Mouse (Mus musculus): Measurements from ENCODE around the gene Rbm3. TPM values are rescaled to one million over a fixed set of nuclear protein-coding genes. Genes with fewer than 3 reads are reported as not detected.
A peak's percentile ranks its signal among the peaks of the same experiment; 100 is the strongest.

The Rbm3 gene
- 100 to 1,000 TPM in 1 of 4 experiments, 10 to 100 TPM in 3; 45.7 to 121 (median 61.8) TPM for total RNA-seq (2022)

DNA sequence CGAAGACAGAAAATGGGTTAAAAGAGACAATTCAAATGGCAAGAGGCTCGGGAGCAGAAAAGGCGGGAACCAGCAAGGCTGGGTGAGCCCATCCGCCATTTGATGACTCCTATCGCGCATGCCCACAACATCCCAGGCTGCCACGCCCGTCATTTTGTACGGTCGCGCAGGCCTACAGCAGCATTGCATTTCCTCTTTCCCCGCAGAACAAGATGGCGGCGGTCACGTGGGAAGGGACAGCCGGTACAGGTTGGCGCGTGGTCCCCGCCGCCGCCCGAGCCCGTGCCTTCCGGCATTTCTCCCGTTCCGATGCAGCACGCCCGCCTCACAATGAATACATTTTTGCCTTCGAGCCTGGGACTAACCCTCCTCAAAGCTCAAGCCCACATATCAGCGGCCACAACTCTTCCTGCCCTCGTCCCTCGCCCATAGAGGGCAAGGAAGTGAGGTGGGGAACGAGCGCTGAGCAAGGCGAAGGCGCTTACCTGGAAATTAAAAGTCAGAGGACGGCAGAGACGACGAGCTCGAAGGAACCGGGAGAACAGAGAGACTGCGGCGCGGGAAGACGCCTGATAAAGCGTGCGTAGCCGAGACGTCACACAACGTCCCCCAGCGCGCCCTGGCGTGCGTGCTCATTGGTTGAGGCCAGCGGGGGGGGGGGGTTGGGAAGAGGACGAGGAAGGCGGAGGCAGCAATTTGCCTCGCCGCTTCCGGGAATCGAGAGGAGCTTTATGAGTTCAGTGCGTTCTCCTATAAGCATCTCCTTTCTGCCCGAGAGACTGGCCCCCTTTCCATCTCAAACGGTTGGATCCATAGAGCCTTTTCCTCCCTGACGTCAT is at the start of gene Rbm3:
Gene Rbm3, minus strand, starts transcription at position 728 of the 839 bp plus-strand sequence.
- peak; percentile 74 to 81 for DNase-seq (ENCODE audit: low spot score in 2 of 2)

DNA sequence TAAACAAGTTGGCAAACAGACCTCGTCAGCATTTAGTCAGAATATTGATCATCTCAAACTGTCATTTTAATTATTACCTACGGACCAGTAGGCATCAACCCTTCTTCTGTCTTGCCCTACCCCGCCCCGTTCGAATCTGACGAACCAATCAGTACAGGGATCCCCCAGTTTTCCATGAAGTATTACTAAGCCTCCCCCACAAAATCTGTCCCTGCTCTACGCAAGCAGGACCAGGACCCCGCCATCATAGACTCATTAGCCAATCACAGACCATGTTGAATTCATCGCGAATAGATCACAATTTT is 47.7 kb upstream of the Rbm3 start, which contains the start of gene Ebp:
Gene Ebp, minus strand, starts transcription at position 94 of the 305 bp plus-strand sequence.
- no peak for DNase-seq (ENCODE audit: low spot score in 2 of 2)

GRCm38 (mm10) chrX:8192640-8193418 is 47.1 kb upstream of the Rbm3 start:
- peak; percentile 54 to 66 for DNase-seq (ENCODE audit: low spot score in 2 of 2)

- no peak for DNase-seq (ENCODE audit: low spot score in 2 of 2)
These were observed 46.5 kb upstream of the Rbm3 start for GRCm38 (mm10) chrX:8192126-8192639.

DNA sequence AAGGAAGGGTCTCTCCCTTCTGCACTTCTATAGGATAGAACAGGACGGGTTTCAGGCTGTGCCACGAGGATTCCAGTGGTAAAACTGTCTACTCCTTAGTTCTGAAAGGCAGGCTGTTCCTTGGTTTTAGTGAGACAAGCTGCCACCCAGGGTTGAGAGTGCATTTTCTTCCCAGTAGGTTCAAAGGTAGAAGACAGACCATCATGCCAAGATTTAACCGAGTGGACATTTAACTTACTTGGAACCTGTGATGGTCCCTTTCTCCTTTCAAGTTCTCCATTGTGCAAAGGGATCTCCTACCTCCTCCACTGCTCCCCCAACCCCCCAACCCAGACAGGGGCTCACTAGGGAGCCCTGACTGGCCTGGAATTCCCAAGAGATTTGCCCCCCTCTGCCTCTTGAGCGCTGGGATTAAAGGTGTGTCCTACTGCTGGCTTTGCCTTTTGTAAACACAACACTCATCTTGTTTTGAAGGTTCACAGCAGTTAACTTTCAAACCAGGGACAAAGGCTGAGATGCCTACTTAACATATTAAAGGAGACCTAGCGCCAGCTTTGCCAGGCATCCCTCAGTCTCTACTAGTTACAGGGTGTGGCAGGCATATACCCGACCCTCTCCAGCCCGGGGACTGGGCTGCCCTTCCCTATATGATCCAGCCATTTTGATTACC is 37.3 kb upstream of the Rbm3 start:
- DNase-seq (ENCODE audit: low spot score in 2 of 2): no peak

DNA sequence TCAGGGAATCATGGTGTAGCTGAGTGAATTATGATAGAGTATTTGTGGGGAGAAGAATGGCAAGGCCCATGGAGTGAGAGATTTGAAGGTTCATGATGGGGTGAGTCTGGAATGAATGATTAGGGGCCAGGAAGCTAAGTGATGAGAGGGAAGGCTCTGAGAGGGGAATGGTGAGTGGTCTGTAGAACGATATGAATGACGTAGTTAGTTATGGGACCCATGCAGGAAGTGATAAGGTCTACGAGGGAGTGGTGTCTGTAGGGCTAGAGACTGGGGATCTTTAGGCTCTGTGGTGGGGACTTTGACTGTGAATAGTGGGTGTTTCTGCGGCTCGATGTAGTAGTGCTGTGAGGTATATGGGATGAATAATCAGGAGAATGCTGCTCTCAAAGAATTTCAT is 34.0 kb upstream of the Rbm3 start:
- no peak for DNase-seq (ENCODE audit: low spot score in 2 of 2)

DNA sequence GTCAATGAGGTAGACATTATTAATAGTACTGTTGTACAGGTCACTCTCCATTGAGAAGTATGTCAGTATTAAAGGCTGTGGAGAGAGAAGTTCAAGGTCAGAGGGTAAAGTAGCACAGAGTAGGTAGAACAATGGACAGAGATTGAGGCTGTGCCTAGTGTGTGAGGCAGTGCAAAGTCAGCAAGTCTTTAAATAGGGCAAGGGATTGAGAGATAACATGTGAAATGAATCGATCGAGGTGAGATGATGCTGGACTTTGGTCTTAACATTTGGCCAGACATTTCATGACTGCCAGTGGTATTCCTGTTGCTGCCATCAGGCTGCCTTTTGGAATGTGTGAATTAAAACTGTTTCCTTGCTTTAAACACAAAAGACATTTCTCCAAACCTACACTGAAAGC is 33.2 kb upstream of the Rbm3 start:
- no peak for DNase-seq (ENCODE audit: low spot score in 2 of 2)

DNA sequence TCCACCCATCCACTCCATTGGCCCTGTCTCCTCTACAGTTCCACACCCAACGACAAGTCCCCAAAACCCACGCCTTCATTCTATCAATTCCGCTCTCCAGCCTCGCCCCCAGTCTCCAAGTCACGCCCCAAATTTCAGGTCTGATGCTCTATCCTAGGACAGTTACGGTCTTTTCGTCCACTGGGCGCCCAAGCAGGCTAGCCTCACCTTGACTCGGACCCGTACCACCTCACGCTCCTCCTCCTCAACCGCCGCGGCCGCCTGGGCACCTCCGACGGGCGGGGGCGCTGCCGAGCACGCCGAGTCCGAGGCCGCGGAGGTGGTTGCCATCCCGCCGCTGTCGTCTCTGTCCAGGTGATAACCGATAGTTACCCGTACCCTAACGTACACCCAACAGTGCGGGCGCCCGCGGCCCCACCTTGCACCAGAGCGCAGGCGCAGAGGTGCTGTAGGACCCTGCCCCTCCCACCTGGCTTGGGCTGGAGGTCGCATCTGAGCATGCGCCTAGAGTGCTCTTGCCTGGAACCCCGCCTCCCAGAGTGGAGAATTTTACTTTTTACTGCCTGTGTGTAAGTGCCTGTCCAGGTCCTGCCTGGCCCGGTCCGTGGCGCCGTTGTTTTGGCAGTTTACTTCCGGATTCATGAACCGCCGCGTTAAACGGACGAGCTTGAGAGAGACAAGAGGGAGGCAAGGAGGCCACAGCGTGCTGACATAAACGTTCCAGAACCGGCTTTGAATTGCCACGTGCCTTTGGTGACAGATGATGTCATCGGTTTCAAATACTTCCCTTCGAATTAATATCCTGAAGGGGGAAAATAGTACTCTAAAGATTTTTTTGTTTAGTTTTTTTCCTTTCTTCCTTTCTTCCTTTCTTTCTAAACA is 30.1 kb upstream of the Rbm3 start, which contains the start of gene Tbc1d25:
Gene Tbc1d25, minus strand, starts transcription at position 678 of the 882 bp plus-strand sequence.
- DNase-seq (ENCODE audit: low spot score in 2 of 2): peak; percentile 77 to 82

DNA sequence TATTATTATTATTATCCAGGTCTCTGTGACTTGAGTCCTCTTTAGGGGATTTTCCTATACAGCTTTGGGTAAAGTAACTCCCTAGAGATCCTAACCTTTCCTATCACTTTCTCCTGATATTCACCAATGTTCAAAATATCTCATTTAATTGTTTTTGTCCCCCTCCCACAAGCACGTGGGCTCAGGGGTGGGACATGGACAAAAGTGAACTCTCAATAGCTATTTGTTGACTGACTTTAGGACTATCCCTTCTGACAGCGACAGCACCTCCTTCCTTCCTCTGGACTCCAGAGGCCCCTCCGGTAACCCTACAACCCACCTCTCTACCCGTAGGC is 29.5 kb upstream of the Rbm3 start:
- DNase-seq (ENCODE audit: low spot score in 2 of 2): no peak

DNA sequence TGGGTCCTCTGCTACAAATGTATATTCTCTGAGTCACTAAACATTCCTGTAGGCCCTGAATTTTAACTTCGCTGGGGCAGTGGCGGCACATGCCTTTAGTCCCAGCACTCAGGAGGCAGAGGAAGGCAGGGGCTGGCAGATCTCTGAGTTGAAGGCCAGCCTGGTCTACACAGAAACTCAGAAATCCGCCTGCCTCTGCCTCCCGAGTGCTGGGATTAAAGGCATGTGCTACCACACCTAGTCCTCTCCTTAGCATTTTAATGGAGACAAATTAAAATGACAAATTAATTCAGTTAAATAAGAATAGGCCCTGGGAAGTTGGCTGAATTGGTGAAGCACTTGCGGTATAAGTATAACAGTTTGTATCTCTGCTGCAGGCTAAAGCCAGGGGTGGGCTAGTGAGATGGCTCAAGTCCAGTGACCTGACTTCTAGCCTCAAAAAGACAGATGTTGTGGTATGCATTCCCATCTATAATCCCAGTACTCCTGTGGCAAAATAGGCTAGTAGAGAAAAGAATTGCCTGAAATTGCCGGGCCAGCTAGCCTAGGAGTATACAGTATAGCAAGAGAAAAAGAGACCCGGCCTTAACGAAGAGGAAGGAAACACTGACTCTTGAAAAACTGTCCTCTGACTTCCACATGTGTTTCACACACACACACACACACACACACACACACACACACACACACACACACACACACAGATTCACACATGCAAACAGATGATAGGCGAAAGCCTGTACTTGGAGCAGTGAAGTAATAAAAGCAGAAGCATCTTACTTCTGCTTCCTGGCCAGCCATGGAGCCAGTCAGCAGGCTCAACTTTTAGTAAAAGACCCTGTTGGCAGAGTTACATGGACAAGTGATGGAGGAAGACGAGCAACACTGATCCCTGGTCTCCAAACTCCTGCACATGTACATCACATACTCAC is 22.3 kb upstream of the Rbm3 start:
- DNase-seq (ENCODE audit: low spot score in 2 of 2): no peak

DNA sequence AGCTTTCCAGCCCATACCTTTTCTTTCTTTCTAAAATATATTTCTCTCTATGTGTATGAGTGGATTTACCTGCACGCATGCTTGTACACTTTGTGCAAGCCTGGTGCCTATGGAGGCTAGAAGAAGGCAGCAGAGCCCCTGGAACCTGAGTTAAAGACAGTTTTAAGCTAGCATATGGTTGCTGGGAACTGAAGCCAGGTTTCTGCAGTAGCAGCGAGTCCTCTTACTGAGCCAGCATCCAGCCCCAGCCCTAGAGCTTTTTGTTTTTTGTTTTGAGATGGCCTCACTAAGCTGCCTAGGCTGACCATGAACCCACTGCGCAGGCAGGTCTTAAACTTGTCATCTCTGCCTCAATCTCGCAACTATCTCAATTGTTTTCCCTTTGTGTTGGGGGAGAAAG is 18.8 kb upstream of the Rbm3 start:
- no peak for DNase-seq (ENCODE audit: low spot score in 2 of 2)

DNA sequence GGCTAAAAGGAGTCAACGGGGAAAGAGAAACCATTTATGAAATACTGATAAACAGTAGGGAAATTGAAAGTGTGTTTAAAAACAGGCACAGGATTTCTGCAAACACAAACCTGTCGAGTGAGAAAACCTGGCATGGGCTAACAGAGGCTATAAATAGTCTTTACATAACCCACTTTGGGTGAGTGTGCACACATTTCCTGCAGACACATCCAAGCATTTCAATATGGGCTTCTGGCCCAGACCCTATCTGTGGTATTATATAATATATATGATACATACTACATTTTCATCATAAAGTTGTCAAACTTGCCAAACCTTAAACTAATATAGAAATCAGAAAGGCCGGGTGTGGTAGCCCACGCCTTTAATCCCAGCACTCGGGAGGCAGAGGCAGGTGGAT is 17.4 kb upstream of the Rbm3 start:
- no peak for DNase-seq (ENCODE audit: low spot score in 2 of 2)

DNA sequence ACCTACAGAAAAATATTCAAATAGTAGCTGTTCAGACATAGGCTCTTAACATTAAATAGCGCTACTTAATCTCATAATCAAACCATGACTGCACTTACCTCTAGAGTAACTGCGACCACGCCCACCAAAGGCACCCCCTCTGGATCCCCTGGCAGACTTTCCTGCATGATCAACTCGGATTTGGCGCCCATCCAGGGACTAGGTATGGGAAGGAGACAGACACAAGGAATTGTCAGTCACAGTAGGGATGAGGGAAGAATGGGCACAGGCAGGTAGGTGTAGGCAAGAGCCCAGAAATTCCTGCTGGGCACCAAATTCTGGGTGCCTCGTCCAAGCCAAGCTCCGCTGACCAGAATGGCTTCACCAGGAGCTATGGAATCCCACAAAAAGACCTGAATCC is 1.9 kb downstream of the Rbm3 start:
- no peak for DNase-seq (ENCODE audit: low spot score in 2 of 2)

DNA sequence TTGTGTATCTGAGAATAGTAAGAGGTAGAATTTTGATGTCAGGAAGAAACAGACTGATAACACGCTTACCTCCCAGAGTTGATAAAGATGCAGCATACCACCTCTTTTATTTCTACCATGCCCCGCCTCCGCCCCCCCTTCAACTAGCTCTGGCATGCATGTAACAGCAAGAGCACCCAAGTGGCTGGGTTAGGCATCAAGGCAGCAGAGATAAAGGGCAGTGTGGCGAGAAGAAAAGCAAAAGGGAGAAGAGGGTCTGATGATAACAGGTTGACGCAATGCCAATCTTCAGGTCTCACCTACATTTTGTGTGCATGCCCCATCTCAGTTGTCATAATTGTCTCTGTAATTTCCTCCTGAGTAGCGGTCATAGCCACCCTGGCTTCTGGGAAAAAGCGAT is 2.7 kb downstream of the Rbm3 start:
- DNase-seq (ENCODE audit: low spot score in 2 of 2): no peak

GRCm38 (mm10) chrX:8141058-8141457 is 4.6 kb downstream of the Rbm3 start:
- no peak for DNase-seq (ENCODE audit: low spot score in 2 of 2)

- no peak for DNase-seq (ENCODE audit: low spot score in 2 of 2)
These were observed 5.2 kb downstream of the Rbm3 start for GRCm38 (mm10) chrX:8140446-8140845.

GRCm38 (mm10) chrX:8139480-8139879 is 6.2 kb downstream of the Rbm3 start:
- DNase-seq (ENCODE audit: low spot score in 2 of 2): no peak

DNA sequence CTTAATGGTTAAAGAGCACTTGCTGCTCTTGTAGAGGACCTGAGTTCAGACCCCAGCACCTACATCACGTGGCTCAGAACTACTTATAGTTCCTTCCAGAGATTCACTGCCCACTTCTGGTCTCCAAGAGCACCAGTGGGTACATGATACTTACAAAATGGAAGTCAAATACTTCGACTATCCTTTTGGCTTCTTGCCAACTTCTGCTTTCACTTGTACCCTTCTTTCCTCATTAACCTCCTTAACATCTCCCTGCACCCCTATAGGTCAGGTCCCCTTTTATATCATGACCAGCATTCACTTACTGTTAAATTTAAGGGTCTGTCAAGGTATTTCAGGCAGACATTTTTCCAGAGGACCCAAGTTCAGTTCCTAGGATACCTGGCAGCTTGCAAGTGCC is 9.8 kb downstream of the Rbm3 start:
- DNase-seq (ENCODE audit: low spot score in 2 of 2): no peak

DNA sequence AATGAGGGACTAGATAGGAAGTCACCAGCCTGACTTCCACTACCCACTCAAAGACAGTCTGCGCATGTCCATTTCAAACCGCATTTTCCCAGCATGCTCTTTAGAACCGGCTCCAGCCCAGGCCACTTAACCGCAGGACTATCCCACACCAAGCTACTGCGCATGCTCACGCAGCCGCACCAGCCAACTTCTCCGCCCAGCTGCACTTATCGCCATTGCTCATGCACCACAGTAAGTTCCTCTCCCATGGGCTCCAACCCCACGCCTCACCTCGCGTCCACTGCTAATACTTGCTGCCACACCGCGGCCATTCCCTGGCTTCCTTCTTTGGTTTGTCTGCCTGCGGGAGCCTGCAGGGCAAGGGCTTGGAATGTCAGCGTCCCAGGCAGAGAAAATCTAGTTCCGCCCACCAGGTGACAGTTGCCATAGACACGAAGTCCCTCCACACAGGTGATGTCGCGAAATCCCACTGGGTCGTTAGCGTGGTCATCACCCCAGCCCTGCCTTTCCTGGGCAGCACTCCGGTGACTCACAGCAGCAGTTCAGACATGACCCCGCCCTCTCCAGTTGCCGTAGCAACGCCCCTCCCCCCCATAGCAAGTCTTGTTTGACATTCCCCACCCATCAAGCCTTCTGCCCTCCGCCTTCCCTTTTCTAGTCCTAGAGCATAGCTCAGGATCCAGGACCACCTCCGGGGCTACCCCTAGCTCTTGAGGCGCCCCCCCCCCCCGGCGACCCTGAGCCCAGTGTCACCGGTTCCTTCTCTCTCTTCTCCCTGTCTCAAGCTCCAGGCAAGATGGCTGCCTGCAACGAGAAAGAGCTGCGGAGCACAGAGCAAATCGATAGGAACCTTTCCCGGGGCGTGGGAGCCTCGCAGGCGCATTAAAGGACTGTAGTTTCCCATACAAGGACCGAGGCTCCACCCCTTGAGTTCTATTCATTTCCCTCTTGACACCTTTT is 13.4 kb downstream of the Rbm3 start, which contains the start of gene Wdr13:
Gene Wdr13, minus strand, starts transcription at position 876 of the 960 bp plus-strand sequence.
- DNase-seq (ENCODE audit: low spot score in 2 of 2): peak; percentile 80 to 89

All from gastrocnemius, adult 8-10 months (tissue).